Mouse (Mus musculus): ENCODE measurements around the gene Oaz1.

The Oaz1 gene

GRCm38 (mm10) chr10:80823847-80824643 lies 2.4 kb upstream of the Oaz1 start:
- 47% methylated on average over 8 of the region's 8 CpGs for WGBS

- 57% methylated on average over 2 of the region's 2 CpGs for WGBS
These were observed 1.6 kb upstream of the Oaz1 start for GRCm38 (mm10) chr10:80824827-80825226.

- 3% methylated on average over 29 of the region's 29 CpGs for WGBS
These were observed 810 bp downstream of the Oaz1 start for GRCm38 (mm10) chr10:80827063-80827869.

GRCm38 (mm10) chr10:80827870-80828420 lies 1.5 kb downstream of the Oaz1 start:
- WGBS: 46% methylated on average over 10 of the region's 10 CpGs

GRCm38 (mm10) chr10:80828587-80828986 lies 2.1 kb downstream of the Oaz1 start:
- 59% methylated on average over 9 of the region's 9 CpGs for WGBS

- WGBS: 17% methylated on average over 1 of the region's 1 CpGs
These were observed 3.2 kb downstream of the Oaz1 start for GRCm38 (mm10) chr10:80829359-80830278.

- WGBS: 23% methylated on average over 9 of the region's 9 CpGs
These were observed 4.7 kb downstream of the Oaz1 start for GRCm38 (mm10) chr10:80831136-80831535.

GRCm38 (mm10) chr10:80832818-80833217 lies 6.4 kb downstream of the Oaz1 start:
- 66% methylated on average over 7 of the region's 7 CpGs for WGBS

- 68% methylated on average over 30 of the region's 30 CpGs for WGBS
These were observed 9.2 kb downstream of the Oaz1 start for GRCm38 (mm10) chr10:80835617-80836016.

GRCm38 (mm10) chr10:80836949-80837379 lies 10.5 kb downstream of the Oaz1 start:
- WGBS: 35% methylated on average over 7 of the region's 7 CpGs

GRCm38 (mm10) chr10:80837827-80838226 lies 11.4 kb downstream of the Oaz1 start:
- 72% methylated on average over 2 of the region's 2 CpGs for whole genome bisulfite sequencing

GRCm38 (mm10) chr10:80838346-80838912 lies 12.0 kb downstream of the Oaz1 start:
- 76% methylated on average over 2 of the region's 2 CpGs for WGBS

- WGBS: 63% methylated on average over 6 of the region's 6 CpGs
These were observed 13.4 kb downstream of the Oaz1 start for GRCm38 (mm10) chr10:80839848-80840247.

- WGBS: 68% methylated on average over 2 of the region's 2 CpGs
These were observed 15.2 kb downstream of the Oaz1 start for GRCm38 (mm10) chr10:80841685-80842084.

- WGBS: 58% methylated on average over 15 of the region's 15 CpGs
These were observed 15.9 kb downstream of the Oaz1 start for GRCm38 (mm10) chr10:80842334-80842733.

- 4% methylated on average over 27 of the region's 32 CpGs for WGBS
These were observed 16.9 kb downstream of the Oaz1 start for GRCm38 (mm10) chr10:80843087-80843930.

- 2% methylated on average over 48 of the region's 51 CpGs for WGBS
These were observed 17.6 kb downstream of the Oaz1 start, which contains the start of gene Lingo3 for GRCm38 (mm10) chr10:80843931-80844547. Gene Lingo3 (minus strand): TSS chr10:80844039.

GRCm38 (mm10) chr10:80845055-80845693 lies 18.7 kb downstream of the Oaz1 start:
- WGBS: 44% methylated on average over 8 of the region's 8 CpGs

GRCm38 (mm10) chr10:80845732-80846131 lies 19.3 kb downstream of the Oaz1 start:
- 36% methylated on average over 12 of the region's 12 CpGs for WGBS
